Mouse (Mus musculus): ENCODE measurements around the gene Palmd.

Gene Palmd

DNA sequence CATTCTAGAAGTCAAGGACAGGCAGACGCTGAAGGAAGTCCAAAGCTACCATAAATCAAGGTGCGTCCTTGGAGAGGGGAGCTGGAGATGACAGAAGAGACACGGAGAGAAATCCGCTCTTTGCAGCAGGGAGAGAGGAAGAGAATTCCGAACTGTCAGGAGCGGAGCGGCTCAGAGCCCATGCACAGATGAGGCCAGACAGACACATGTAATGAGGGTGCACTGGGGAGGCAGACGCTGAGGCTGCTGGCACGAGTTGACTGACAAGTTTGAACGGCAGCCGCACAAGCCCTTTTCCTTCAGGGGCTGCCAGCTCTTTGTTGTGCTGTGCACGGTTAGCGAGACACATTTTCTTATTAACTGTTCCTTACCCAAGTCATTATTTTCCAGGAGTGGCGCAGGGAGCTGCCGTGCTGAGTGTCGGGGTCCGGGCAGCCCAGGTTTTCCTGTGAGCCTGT lies at the start of gene Palmd:
Gene Palmd, minus strand, starts transcription at position 448 of the 458 bp plus-strand sequence.
- DNase-seq (ENCODE audit: low read depth, low spot score), result no peak

DNA sequence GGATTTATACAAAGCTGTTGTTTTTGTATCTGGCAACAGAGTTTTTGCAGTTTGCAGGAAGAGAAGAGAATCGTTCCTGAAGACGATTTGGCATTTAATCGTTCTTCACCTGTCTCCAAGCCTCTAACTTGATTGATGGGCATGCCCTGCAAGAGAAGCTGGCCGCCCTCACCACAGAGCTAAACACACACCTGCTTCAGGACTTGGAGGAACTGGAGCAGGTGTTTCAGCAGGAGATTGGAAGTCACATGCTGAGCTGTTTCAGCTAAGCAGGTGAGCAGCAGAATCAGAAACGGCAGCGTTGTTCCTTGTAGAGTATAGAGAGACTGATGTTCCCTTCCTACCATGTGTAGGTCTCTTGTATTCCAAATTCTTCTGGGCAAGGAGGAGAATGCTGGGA lies 41.4 kb upstream of the Palmd start:
- DNase-seq (ENCODE audit: low read depth, low spot score), result no peak

DNA sequence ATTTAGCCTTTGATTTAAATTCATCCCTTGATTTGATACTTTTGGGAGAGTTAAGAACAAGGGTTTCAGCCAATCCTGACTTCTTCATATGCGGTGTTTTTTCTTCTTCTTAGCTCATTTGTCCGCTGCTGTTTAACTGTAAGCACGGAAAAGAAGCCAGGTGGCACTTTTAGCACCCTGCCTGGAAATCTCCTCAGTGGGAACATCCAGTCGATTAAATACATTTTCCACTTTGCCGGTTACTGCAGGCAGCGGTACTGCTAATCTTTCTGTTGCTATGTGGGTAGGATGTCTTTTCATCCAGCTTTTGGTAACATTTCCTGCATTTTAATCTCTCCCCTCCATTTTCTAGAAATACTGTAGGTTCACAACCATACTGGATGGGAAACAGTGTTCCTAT lies 38.6 kb upstream of the Palmd start:
- DNase-seq (ENCODE audit: low read depth, low spot score), result no peak

DNA sequence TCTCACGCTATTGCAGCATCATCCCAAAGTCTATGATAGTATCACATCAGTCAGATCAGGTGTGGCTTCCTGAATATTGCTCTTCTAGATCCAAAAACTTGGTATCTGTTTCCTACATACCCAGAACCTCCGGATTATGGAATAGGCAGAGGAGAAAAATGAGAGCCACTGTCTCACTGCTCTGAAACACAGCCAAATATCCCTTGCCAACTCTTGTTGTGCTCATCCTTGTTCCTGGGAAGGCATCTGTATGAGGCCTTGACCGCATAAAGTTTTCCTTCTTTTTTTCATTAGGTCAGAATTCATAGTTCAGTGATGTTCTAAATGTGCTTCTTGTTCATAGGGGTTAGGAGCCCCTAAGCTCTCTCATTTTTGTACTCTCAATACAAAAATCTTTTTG lies 37.8 kb upstream of the Palmd start:
- DNase-seq (ENCODE audit: low read depth, low spot score), result no peak

DNA sequence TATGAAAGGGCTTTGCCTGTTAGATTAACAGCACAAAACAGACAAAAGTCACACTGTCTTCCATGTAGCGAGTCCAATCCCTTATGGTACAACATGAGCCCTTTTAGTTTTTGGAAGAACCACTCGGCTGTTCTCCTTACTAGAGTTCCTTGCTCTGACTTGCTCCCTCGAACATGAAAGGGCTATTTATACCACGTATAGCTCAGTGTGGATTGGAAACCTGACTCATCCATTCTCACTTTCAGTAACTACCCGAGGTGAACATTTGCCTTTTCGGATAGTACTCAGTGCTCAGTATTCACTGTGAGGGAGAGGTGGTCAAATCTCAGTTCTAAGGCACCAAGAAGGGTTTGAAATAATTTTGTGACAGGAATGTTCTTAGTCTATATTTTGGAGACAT lies 34.6 kb upstream of the Palmd start:
- no peak for DNase-seq (ENCODE audit: low read depth, low spot score)

DNA sequence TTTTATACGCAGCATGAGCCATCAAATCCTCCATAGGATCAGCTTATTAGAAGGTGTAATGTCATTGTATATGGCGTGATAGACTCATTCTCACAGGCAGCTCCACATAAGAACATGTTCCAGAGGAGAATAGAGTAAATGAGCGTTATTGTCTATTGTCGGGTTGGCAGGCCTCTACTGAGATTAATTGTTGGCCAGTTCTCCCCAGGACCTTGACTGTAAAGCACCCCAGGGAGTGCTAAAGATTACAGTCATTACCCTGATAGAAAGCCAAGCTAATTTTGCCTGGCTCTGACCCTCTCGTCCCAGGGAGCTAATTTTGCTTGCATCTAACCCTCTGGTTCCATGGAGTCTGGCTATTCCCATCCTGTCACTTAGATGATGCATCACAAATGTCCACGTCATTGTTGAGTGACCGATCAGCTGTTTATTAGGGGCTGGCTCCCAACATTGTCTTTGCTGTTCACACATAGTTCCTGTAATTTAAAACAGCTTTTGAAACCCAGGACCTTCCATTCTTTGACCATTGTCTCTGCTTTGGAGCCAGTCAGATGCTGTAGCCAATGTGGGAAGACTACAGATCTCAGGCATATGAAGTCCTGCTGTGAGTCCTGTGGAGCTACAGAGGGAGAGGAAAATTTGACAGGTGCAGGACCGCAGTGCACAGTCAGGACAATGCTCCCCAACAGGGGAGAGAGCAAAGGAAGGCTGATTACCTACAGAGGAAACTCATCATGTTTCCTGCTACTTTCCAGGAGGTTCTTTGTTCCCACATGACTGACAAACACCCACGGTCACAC lies 33.1 kb upstream of the Palmd start:
- DNase-seq (ENCODE audit: low read depth, low spot score), result no peak

DNA sequence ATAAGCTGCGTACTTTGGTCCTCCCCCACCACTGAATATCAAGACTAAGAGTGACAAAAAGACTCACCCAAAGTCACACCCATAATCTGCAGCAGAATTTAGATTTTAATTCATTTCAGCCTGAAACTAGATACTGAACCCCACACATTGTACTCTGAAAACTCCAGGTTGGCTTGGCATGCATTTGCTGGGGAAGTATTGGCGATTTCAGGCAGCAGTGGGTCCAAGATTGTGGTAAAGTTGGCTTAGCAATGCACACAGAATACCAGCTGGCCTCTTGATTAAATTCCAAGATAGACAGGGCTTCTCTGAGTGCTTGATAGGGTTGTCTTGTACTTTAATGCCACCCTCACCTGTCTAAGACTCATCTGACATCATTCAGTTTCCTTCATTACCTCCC lies 24.2 kb upstream of the Palmd start:
- no peak for DNase-seq (ENCODE audit: low read depth, low spot score)

DNA sequence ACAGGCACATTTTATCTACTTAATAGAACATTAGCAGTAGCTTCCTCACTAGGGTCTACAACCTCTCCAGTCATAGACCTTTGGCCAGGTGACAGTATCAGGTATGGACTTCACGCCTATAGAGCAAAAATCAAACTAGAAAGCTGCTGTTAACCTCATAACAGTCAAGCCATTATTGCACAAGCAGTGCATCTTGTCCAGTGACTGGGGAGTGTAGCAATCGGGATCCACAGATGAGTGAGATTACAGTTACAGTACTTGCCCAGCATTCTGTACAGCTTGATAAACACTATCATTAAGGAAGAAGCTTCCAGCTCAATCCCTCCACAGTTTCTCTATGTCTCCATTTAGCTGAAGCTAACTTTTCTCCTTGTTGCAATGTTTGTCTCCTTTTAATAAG lies 22.4 kb upstream of the Palmd start:
- no peak for DNase-seq (ENCODE audit: low read depth, low spot score)

DNA sequence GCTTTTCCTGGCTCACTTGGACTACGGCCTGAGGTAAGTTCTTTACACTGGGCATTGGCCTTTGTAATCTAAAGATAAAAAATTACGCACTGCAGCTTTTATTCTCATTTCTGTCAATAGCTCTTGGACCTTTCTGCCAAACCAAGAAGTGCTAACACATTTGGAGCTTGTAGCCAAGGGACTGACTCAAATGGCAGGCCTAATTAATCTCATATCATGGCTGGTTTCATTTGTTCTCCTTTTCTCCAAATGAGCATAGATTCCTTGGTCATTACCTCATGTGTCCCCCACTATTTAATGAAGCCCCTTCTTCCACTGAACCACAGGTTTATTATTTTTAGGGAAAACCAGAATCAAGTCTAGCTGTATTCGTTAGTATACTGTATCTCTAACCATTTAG lies 19.4 kb upstream of the Palmd start:
- DNase-seq (ENCODE audit: low read depth, low spot score), result no peak

DNA sequence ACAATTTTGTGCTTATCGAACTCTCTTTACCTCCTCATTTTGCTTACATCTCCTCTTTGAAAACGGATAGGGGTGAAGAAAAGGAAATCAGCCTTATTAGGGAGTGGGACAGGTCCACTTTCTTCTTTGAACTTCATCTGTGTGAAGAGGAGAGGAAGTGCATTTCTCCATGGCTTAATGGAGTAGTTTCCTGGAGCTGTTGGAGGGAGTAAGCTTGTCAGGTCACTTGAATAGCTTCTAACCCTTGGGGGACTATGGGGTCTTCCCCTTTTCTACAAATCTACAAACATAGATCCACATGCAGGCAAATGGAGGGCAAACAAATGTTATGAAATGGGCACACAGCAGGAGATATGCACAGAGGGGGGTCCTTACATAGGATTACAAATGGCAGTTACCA lies 17.7 kb upstream of the Palmd start:
- DNase-seq (ENCODE audit: low read depth, low spot score), result no peak

DNA sequence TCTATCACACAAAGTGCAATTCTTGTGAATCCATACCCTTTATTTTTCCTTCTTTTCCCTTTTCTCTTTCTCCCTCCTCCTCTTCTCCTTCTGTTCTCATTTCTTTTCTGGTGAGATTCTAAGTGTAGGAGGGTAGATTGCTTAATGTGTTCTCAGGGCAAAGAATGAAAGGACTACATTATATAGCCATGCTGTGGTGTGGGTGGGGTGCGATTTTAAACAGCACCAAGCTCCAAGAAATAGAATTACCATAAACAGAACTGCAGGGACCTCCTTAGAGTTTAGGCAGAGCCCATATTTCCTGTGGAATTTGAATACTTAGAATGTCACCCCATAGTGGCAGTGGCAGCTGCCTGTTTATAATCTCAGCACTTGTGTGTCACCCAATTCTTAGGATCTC lies 17.0 kb upstream of the Palmd start:
- DNase-seq (ENCODE audit: low read depth, low spot score), result no peak

DNA sequence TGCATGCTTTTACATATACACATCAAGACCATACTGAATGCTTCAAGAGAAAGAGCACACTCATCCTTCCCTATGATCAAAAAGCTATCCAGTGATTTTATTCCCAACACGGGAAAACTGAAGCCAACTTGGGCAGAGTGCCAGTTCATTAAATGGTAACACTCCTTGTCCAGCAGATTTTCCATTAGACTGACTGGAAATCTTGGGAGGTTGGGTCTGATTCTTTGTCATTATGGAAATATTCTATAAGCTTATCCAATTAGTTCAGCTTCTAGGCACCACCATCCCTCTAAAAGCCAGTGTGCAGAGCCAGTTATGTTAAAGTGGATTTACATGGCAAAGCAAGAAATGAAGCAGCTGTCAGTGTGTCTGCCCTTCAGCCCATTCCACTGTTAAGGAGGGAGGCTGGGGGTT lies 16.3 kb upstream of the Palmd start:
- DNase-seq (ENCODE audit: low read depth, low spot score), result no peak

DNA sequence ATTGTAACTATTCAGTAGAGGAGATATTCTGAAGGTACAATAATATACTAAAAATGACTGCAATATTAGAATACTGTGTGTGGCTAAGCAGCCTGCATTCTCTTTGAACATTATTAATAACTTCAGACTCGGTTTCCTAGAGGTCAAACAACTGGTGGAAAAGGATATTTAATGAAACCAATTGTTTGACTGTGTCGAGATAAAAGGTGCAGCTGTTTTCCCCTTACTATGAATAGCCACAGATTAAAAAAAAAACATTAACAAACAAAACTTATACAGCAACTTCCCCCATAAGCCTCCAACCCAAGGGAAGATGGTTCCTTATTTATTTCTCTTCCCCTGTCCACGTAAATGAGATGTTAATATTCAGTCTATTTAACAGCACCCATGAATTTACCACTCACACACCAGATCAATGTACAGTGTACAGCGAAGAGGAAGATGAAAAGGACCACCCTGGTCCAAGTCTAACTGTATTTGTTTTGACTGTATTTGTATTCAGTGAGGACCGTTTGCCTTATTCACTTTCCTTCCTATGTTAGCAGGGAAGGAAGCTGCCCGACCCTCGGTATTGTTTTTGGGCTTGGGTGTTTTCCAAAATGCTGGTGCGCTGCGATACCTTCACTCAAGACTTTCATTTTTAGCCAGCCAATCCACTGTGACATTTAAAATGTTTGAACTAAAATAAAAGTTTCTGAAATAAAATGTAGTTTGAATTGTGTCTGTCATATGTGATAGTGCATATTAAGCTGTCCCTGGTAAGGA lies 13.2 kb upstream of the Palmd start:
- DNase-seq (ENCODE audit: low read depth, low spot score), result no peak

DNA sequence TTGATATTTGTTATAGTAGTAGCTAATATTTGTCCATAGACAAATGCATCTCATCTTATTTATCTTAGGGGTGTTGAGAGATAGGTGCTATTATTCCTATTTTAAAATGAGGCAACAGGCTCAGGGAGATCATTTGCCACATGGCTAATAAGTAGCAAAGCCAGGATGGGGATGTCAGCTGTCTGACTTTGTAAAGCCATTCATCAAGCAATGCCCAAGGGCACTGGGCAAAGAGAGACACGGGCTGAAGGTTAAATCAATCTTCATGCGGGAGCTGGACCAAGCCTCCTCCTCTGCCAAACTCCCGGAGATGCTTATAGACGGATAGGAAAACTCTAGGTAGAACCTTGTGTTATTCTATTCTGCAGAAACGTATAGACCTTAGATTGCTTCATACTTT lies 999 bp upstream of the Palmd start:
- no peak for DNase-seq (ENCODE audit: low read depth, low spot score)

DNA sequence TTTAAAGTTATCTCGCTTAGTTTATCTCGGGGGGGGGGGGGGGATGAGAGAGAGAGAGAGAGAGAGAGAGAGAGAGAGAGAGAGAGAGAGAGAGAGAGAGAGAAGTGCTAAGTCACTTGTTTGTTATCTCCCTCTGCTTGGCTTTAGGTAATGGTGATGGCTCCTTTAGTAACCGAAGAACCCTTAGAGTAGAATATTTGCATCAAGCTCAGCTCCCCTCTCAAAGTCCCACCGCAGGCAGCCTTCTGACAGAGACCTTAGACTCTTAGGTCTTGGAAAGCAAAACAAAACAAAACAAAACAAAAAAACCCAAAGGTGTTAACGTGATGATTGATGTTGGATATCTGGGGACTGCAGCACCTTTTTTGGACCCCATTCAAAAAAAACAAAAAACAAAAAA lies 216 bp upstream of the Palmd start:
- no peak for DNase-seq (ENCODE audit: low read depth, low spot score)

DNA sequence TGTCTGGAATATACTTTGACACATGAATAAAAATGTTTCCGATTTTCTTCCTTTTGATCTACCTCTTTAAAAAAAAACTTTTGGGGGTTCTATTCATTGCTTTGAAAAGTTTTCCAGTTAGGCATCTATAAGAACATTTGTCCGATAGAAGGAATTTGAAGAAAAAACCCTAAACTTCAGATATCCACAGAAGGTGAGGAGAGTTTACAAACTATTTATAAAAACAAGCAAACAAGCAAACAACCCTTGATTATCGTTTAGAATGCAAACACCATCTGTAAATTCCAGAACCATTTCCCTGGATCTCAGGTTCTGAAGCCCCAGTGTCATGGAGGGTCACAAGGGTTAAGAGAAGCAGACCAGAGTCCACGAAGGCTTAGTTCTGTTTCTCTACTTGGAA lies 820 bp downstream of the Palmd start, which contains the start of gene 4930455H04Rik:
Gene 4930455H04Rik, plus strand, starts transcription at position 301 of the 400 bp plus-strand sequence.
- DNase-seq (ENCODE audit: low read depth, low spot score), result no peak

DNA sequence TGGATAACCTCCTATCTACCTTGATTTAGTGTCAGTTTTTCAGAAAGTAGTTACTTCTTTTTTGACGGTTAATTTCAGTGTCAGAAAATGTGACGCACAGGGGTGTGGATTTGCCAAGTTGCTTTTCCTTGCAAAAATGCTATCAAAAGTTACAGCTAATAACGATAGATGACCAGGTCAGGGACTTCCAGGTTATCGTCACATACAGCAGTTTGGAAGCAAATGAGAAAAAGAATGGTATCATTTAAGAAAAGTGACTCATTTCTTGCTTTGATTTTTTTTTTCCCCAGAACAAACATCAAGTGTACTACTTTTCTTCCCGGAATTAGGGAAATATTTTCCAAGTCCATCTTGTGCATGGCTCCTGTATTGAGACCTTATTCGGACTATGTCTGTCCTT lies 1.4 kb downstream of the Palmd start:
- no peak for DNase-seq (ENCODE audit: low read depth, low spot score)

DNA sequence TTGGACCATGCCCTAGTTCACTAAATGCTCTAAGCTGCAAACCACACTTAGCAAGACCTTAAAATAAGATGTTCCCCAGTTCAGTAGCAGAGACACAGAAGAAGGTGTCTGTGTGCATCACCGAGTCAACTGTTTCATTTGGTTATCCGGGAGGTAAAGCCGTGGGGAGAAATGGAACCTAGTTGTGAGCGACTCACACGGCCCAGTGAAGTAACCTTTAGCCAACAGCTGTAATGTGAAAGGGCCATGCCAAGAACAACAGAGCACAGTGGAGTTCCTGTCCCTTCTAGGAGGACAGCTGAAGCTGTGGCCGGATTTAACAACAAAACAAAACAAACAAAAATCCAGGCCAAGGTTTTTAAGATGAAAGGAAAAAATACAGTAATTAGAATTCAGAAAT lies 2.0 kb downstream of the Palmd start:
- no peak for DNase-seq (ENCODE audit: low read depth, low spot score)

DNA sequence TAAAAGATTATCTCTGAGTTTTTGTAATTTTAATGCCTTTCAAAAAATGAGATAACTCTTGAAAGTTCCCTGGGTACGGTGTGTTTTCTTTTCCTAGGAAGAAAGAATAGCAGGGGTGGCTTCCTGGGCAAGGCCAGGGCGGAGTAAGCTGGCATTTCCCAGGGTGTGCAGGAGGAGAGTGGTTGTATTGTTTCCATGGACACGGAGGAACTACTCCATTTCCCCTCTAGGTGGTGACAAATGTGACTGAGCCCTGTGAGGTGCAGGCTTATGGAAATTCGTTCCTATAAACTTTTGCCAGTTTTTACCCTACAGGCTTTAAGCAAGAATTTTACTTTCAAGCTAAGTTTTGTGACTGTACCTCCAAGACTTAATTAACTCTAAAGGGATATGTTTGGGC lies 2.6 kb downstream of the Palmd start:
- no peak for DNase-seq (ENCODE audit: low read depth, low spot score)

DNA sequence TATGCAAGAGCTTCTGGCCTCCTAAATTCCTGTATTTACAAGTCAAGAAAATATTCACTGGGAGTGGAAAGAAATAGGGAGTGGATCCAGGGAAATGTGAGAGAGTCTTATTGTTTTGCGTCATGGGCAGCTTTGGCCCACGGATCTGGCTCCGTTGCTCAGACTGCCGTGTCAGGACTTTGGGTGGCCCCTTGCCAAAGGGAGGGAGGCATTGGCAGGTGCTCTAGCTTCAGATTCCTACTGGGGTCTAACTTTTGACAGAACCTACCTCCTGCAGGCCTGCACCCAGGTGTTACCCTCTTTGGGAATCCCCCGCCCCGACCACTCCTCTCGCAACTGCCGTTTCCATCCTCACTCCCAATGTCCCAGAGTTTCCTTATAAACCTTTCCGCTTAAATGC lies 4.4 kb downstream of the Palmd start:
- no peak for DNase-seq (ENCODE audit: low read depth, low spot score)

DNA sequence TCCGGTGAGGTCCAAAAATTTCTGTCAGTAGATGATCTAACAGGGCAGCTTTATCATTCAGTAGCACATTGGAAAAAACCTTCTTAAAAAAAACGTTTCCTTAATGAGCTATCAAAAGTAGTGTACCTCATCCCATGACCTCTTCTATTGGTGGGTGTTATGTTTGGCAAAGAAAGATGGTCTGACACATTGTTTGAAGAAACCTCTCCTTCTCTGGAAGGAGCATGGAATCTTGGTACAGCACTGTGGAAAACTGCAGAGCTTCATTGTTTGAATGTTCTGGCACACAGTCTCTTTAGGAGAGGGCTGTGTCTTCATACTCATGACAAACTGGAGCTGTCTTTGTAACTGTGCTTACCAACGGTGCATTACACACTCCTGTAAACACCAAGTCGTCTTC lies 5.6 kb downstream of the Palmd start:
- DNase-seq (ENCODE audit: low read depth, low spot score), result no peak

DNA sequence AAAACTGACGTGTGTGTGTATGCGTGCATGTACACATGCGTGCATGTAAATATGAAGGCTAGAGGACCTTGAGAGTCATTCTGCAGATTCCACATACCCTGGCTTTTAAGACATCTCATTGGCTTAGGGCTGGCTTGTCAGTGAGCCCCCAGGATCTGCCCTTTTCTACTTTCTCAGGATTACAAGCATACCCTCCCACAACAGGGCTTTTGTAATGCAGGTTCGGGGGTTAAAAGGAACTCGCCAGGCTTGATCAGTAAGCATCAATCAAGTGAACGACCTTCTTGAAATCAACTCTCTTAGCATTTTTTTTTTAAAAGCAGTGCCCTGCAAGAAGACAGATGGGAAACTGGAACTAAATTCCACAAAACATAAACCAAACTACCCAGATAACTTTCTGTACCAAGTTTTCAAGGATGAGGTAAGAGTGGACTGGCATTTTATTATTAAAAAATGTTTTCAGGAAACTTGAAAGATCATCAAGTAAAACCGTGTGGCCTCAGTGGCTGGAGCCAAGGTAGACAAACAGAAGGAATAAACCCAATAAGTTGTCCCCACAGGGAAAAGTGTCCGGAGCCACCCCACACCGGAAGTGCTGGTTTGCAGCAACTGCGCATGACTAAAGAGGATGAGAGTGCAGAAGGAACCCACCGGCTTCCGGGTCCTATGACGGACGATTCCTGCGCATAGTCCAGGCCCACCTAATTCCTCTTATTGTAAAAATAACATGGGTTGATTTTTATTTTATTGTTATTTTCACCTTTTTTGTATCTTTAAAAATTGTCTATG lies 7.2 kb downstream of the Palmd start:
- DNase-seq (ENCODE audit: low read depth, low spot score), result no peak
